Mouse (Mus musculus) heart, embryonic 11.5 days (tissue): ENCODE measurements around the gene Gvin1. TPM values are rescaled to one million over a fixed set of nuclear protein-coding genes. Genes with fewer than 3 reads are reported as not detected.
A peak's percentile ranks its signal among the peaks of the same experiment; 100 is the strongest.
"Not testable (repeated sequence)": the region's sequence is repeated elsewhere in the genome, so short reads cannot be mapped to it uniquely, and the experiment has no call there.

Experiments
- ATAC-seq: fragments of 200-750 bp; cut with Nextera tagmentation; replicated peaks from 2 replicates; pipeline ENCODE4 v1.8.0; 2017; ENCODE audit warnings: moderate library complexity; ENCODE audit not compliant: insufficient number of reproducible peaks, low FRiP score, low TSS enrichment
- H3K27ac ChIP-seq: fragments of 300-500 bp; sonication (generic); 2 replicates; pipeline ENCODE4 v1.5.1; 2014; ENCODE audit warnings: mild to moderate bottlenecking, low read depth, low read length
- H3K27me3 ChIP-seq: fragments of 300-500 bp; sonication (generic); 2 replicates; pipeline ENCODE4 v1.6.1; 2014; ENCODE audit warnings: mild to moderate bottlenecking, low read length, mixed read lengths; ENCODE audit not compliant: control insufficient read depth, insufficient read depth
- H3K36me3 ChIP-seq: fragments of 300-500 bp; sonication (generic); 2 replicates; pipeline ENCODE4 v1.6.1; 2014; ENCODE audit warnings: mild to moderate bottlenecking, low read length, moderate library complexity, mixed read lengths; ENCODE audit not compliant: control insufficient read depth, insufficient read depth
- H3K4me1 ChIP-seq: fragments of 300-500 bp; sonication (generic); 2 replicates; pipeline ENCODE4 v1.6.1; 2014; ENCODE audit warnings: low read length; ENCODE audit not compliant: control insufficient read depth, insufficient read depth
- H3K4me2 ChIP-seq: fragments of 300-500 bp; sonication (generic); 2 replicates; pipeline ENCODE4 v1.6.1; 2014; ENCODE audit warnings: mild to moderate bottlenecking, moderate library complexity
- H3K4me3 ChIP-seq: fragments of 300-500 bp; sonication (generic); 2 replicates; pipeline ENCODE4 v1.5.1; 2014; ENCODE audit warnings: low read depth, low read length
- H3K9ac ChIP-seq: fragments of 300-500 bp; sonication (generic); 2 replicates; pipeline ENCODE4 v1.6.1; 2014; ENCODE audit warnings: mild to moderate bottlenecking, low read depth, low read length, moderate library complexity
- H3K9me3 ChIP-seq: fragments of 300-500 bp; sonication (generic); replicated peaks from 2 replicates; pipeline ENCODE4 v1.6.1; 2016; ENCODE audit warnings: low read length; ENCODE audit not compliant: control insufficient read depth
- WGBS: fragments of 180-500 bp; shearing (Covaris S2); extraction: QIAGEN DNeasy Blood & Tissue Kit; methylation state at CpG from one replicate; pipeline ENCODE4 v1.1.7; 2014; ENCODE audit not compliant: insufficient replicate concordance; 5-methylcytosine and 5-hydroxymethylcytosine counted together
- polyA plus RNA-seq: library from polyadenylated mRNA; unstranded; fragments of >200 nt; fragmentation: Nextera tagmentation; extraction: Ambion mirVana; gene quantifications from 2 replicates; pipeline ENCODE4 v1.2.1, GENCODE M21; 2014

The Gvin1 gene
- polyA plus RNA-seq, 1 experiment from 2014 or later = 0.60 TPM

DNA sequence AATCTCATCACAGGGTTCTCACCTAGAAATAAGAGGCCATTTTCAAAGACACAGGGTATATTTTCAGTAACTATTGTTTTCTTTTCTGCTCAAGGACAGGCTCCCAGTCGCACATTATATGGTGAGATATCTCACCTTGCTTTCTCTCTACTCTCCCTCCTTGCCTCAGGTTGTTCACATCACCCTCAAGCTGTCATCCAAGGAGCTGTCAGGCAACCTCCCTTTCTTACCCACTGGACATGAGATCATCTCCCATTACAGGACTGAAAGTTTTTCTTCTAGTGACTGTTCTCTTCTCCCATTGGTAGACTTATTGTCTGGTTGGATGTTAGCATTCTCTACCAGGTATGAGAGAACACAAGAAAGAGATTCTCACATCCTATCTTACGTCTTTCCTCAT, 20.5 kb upstream of the Gvin1 start:
- no peak overlapping the region for H3K4me2 ChIP-seq
- no peak overlapping the region for H3K27ac ChIP-seq
- no peak for ATAC-seq
- no peaks in the 10 kb centered on the region for H3K27me3 ChIP-seq
- H3K36me3 ChIP-seq = no peaks in the 10 kb centered on the region
- H3K9ac ChIP-seq = no peak overlapping the region
- no peaks in the 10 kb centered on the region for H3K9me3 ChIP-seq
- no peaks in the 10 kb centered on the region for H3K4me1 ChIP-seq
- 68% methylated on average over 2 of the region's 2 CpGs for WGBS
- no peak overlapping the region for H3K4me3 ChIP-seq

DNA sequence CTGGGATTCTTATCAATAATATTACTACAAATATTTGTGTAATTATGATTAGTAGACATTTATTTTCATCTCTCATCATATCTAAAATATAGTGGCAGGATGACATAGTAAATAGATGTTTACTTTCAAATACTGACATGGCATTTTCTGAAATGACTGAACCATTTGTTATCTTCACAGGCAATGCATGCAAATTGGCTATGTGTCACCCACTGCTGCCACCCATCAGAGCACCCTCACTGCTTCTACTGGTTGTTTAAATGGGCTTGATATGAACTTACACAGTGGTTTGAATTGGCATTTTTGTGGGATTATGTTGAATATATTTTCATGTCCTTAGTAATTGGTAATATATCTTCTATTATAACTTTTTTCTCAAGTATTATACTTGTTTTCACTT, 784 bp upstream of the Gvin1 start:
- H3K27me3 ChIP-seq, H3K4me3 ChIP-seq, H3K9ac ChIP-seq, H3K36me3 ChIP-seq, H3K4me1 ChIP-seq, H3K27ac ChIP-seq, H3K9me3 ChIP-seq, ATAC-seq, H3K4me2 ChIP-seq: not testable (repeated sequence)

DNA sequence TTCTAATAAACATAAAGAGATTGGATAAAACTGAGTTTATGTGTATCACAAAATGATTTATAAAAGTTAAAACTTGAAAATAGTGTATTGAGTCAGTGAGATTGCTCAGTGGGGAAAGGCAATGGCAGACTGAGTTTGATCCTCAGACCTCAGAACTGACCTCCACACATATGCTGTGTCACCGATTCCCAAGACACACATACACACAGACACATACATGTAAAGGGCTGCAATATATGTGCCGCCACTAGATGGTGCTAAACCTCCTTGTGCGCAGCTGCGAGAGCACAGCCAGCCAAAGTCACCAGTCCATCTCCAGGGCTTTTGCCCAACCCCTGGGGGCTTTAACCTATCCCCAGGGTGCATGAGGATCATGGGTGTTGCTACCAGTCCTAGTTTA, 1.4 kb downstream of the Gvin1 start:
- H3K36me3 ChIP-seq, H3K9me3 ChIP-seq, H3K4me3 ChIP-seq, H3K4me1 ChIP-seq, H3K27me3 ChIP-seq, H3K9ac ChIP-seq, H3K27ac ChIP-seq, H3K4me2 ChIP-seq: not testable (repeated sequence)
- ATAC-seq = peak; percentile 49; the same call in 1 of the 2 replicates
- WGBS = no CpG with 5 or more reads among the region's 4 CpGs

DNA sequence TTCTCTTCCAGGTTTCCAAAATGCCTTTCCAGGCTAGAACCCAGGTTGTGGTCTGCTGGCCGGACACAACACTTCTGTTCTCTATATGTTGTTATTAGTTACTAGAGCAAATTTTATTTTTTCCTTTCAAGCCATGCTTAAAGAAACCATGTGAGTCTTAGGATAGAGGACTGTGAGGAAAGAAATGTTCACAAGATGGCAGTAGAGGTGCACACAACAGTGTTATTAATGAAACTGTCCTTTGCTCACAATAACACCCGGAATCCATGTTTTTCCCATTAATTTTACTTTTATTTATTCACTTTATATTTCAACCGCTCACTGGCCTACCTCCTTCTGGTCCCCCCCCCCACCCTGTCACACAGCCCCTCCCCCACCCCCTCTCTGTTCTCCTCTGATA, 8.5 kb downstream of the Gvin1 start:
- not testable (repeated sequence) for H3K4me3 ChIP-seq, H3K9ac ChIP-seq, H3K27ac ChIP-seq, H3K27me3 ChIP-seq, ATAC-seq, H3K9me3 ChIP-seq, H3K4me2 ChIP-seq, H3K4me1 ChIP-seq, H3K36me3 ChIP-seq
- 82% methylated on average over 2 of the region's 3 CpGs for WGBS

DNA sequence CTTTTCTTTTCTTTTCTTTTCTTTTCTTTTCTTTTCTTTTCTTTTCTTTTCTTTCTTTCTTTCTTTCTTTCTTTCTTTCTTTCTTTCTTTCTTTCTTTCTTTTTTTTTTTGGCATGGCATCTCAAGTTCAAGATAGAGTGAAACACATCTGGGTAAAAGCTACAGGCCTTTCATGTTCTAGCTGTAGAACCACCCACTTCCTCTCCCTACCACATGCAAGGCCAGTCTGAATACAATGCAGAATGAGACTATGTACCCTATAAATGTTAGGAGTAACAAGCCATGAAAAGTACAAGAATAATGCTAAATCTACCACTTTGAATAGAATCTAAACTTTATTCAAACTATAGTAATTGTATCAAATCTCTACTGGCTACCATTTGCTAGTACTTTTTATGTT, 38.1 kb downstream of the Gvin1 start:
- not testable (repeated sequence) for H3K9me3 ChIP-seq, H3K27ac ChIP-seq, H3K36me3 ChIP-seq, H3K4me3 ChIP-seq, H3K27me3 ChIP-seq, H3K4me1 ChIP-seq, H3K9ac ChIP-seq, ATAC-seq, H3K4me2 ChIP-seq

DNA sequence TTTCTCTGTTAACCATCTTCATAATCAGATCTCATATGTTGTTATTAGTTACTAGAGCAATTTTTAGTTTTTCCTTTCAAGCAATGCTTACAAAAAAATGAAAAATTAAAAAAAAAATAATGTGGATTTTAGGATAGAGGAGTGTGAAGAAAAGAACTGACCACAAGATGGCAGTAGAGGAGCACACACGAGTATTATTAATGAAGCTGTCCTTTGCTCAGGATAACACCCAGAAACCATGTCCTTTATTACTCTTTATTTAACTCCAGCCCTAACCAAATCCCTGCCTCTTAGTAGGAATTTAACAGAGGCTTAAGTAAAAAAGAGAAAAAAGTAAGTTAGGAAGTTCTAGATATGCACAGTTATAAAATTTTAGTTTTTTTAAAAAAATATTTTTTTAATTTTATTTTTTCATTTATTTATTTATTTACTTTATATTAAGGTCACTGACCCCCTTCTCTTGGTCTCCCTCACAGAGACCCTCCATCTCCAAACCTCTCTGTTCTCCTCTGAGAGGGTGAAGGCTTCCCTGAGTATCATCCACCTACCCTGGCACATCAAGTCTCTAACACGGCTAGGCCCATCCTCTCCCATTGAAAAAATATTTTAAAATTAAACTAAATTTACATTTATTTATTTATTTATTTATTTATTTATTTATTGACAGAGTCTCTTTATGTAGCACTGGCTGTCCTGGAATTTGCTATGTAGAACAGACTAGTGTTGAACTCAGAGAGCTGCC, 69.9 kb downstream of the Gvin1 start:
- not testable (repeated sequence) for H3K27me3 ChIP-seq, H3K9ac ChIP-seq

DNA sequence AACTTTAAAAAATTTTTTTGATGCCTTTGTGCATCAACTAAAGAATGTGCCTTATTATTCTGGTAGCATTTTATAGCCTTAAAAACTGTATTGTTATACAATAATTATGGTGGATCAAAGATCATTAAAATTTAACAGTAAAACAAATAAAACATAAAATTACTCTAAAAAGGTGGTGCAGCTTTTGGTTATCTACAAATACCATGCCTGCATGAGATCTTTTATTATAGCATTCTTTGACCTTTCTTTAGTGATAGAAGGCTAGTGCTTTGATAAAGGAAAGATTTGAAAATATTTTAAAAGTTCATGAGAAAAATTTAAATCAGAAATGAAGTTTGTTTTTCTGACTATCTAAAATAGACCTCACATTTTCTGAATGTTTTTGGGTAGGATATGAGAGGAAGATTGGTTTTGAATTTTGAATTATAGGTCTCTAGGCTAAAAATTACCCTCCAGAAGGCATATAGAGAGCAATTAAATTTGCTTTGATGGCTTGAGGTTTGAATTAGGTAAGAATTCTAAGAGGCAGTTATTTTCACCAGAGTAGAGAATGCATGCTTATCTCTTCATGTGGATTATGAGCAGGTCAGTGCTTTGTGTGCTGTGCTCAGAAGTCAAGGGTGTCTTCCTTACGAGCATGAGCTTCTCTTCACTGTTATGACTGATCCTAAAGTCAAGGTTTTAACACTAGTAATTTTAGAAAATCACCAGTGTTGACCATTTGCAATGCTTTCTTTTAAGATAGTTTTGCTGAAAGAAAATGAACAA, 73.8 kb downstream of the Gvin1 start:
- not testable (repeated sequence) for H3K4me2 ChIP-seq, H3K4me3 ChIP-seq, H3K9ac ChIP-seq, ATAC-seq, H3K27ac ChIP-seq, H3K9me3 ChIP-seq, H3K4me1 ChIP-seq, H3K36me3 ChIP-seq, H3K27me3 ChIP-seq
- no CpG with 5 or more reads among the region's 1 CpGs for WGBS

More for the DNA sequence above, 69.9 kb downstream of the Gvin1 start:
- H3K27ac ChIP-seq, H3K4me2 ChIP-seq, H3K9me3 ChIP-seq, H3K4me1 ChIP-seq, ATAC-seq, H3K4me3 ChIP-seq, H3K36me3 ChIP-seq: not testable (repeated sequence)
- no CpG with 5 or more reads among the region's 2 CpGs for WGBS

DNA sequence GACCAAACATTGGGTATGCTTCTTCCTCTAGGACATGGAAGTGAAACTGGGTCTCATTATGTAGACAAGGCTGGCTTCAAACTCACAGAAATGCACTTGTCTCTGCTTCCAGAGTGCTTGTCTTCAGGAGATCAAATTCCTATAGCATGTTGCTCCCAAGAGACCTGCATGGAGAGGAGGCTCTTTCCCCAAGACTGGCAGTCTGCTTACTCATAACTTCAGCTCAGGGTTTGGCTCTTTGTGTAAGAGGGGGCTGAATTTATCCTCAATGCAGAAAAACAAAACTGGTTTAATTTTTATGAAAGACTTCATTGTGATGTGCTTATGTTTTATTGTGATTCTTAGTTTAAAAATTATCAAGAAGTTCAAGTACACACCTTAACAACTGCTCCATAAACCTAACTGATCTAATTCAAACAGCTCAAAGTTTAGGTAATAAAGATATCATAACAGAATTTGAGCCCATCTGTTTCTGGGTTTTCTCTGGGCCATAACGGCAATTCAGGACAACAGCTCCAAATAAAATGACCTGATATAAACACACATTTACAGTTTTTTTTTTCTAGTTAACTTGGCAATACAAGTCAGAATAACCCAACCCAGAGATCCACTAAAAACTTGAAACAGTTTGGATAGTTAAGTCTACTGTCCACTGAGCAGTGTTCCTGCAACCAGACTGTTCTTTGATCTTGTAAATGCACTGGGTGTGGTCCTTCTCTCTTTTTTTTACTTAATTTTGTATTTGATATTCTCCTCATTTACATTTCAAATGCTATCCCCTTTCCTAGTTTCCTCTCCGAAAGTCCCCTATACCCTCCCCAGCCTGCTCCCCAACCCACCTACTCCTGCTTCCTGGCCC, 97.8 kb downstream of the Gvin1 start:
- not testable (repeated sequence) for ATAC-seq, H3K9ac ChIP-seq, H3K27me3 ChIP-seq, H3K9me3 ChIP-seq, H3K4me2 ChIP-seq, H3K36me3 ChIP-seq, H3K4me1 ChIP-seq, H3K4me3 ChIP-seq, H3K27ac ChIP-seq
- WGBS = no CpG with 5 or more reads among the region's 2 CpGs
